Mouse (Mus musculus) kidney, postnatal 0 days (tissue): ENCODE measurements around the gene Cuedc2. TPM values are rescaled to one million over a fixed set of nuclear protein-coding genes. Genes with fewer than 3 reads are reported as not detected.

ENCODE experiments used
- ATAC-seq: fragments of 200-750 bp; cut with Nextera tagmentation; replicated peaks from 2 replicates; pipeline ENCODE4 v1.8.0; 2017; ENCODE audit warnings: low read depth, moderate number of reproducible peaks, moderate TSS enrichment, moderate library complexity; ENCODE audit not compliant: low FRiP score
- DNase-seq: peaks from one replicate; pipeline ENCODE4 v3.0.0-alpha.2; 2016; ENCODE audit warnings: low spot score
- H3K27ac ChIP-seq: fragments of 300-500 bp; sonication (generic); 2 replicates; pipeline ENCODE4 v1.5.1; 2014; ENCODE audit warnings: mild to moderate bottlenecking
- H3K27me3 ChIP-seq: fragments of 300-500 bp; sonication (generic); 2 replicates; pipeline ENCODE4 v1.6.1; 2014; ENCODE audit warnings: low read length, mixed read lengths; ENCODE audit not compliant: insufficient read depth
- H3K36me3 ChIP-seq: fragments of 300-500 bp; sonication (generic); 2 replicates; pipeline ENCODE4 v1.6.1; 2014; ENCODE audit warnings: low read length, mixed read lengths; ENCODE audit not compliant: insufficient read depth
- H3K4me1 ChIP-seq: fragments of 300-500 bp; sonication (generic); replicated peaks from 2 replicates; pipeline ENCODE4 v1.6.1; 2014; ENCODE audit warnings: antibody characterized with exemption, low read length, mixed read lengths; ENCODE audit not compliant: insufficient read depth
- H3K4me2 ChIP-seq: fragments of 300-500 bp; sonication (generic); 2 replicates; pipeline ENCODE4 v1.6.1; 2014; ENCODE audit warnings: mild to moderate bottlenecking, low read length, moderate library complexity, mixed read lengths
- H3K4me3 ChIP-seq: fragments of 300-500 bp; sonication (generic); replicated peaks from 2 replicates; pipeline ENCODE4 v1.5.1; 2014; ENCODE audit warnings: low read depth, low read length
- H3K9ac ChIP-seq: fragments of 300-500 bp; sonication (generic); 2 replicates; pipeline ENCODE4 v1.6.1; 2014; ENCODE audit warnings: low read depth, low read length
- H3K9me3 ChIP-seq: fragments of 300-500 bp; sonication (generic); replicated peaks from 2 replicates; pipeline ENCODE4 v1.6.1; 2016; ENCODE audit warnings: low read length, inconsistent platforms, mixed read lengths
- CTCF ChIP-seq: IDR thresholded peaks from 2 replicates; pipeline ENCODE4 v1.5.1; 2016; ENCODE audit warnings: antibody characterized with exemption, low read depth, mild to moderate bottlenecking, moderate library complexity
- WGBS: fragments of 180-500 bp; shearing (Covaris S2); extraction: QIAGEN DNeasy Blood & Tissue Kit; methylation state at CpG from one replicate; pipeline ENCODE4 v1.1.7; 2014; 5-methylcytosine and 5-hydroxymethylcytosine counted together
- polyA plus RNA-seq: library from polyadenylated mRNA; unstranded; fragments of >200 nt; fragmentation: Nextera tagmentation; extraction: Ambion mirVana; gene quantifications from 2 replicates; pipeline ENCODE4 v1.2.1, GENCODE M21; 2015

Cuedc2 gene
- polyA plus RNA-seq, 1 experiment from 2014 or later: 167 TPM

DNA sequence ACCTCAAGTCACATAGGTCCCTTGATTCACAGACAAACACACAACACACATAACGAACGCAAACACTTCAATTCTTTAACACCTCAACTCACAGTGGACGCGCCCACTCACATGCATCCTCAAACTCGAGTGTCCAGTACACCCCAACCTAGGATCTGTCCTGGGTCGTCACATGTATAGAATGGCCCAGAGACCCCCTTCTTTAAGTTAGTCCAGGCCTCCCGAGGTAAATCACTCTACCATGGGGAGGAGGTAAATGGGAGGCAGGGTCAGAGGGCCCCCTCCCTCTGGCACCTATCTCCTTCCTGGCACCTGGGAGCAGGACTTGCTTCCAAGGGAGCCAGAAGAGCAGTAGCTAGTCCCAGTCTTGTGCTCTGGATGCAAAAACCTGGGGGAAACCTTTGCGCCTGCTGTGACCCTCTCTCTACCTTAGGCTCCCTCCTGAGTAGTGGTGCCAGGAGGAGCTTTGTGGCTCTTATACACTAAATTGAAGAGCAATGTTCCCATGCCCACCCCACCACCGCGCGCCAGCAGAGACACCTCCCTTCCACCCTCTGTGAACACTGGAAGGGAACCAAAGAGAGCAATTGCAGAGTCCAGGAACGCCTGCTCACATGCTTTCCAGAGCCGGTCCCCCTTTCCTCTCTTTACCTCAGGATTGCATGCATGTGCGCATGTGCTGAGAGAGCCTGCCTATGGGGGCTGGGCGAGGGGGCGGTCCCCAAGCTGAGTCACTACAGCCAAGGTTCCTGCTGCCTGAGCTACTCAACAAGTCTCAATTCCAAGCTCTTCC lies 19.7 kb downstream of the Cuedc2 start:
- no peak for ATAC-seq
- H3K4me3 ChIP-seq: no peak overlapping the region

GRCm38 (mm10) chr19:46318031-46318471 lies 20.5 kb downstream of the Cuedc2 start:
- no peak for TF ChIP-seq CTCF
- Histone ChIP-seq H3K36me3 (no peaks in the 10 kb centered on the region), H3K4me3 (peak overlapping the region; percentile 41), H3K9ac (0 out of 2 replicates have a peak overlapping the region, but pooled peaks have one; percentile 31), H3K27me3 (peaks cover 66% of the 10 kb centered on the region), H3K4me1 (peaks cover 10% of the 10 kb centered on the region), H3K4me2 (peak overlapping the region; percentile 71), H3K9me3 (no peaks in the 10 kb centered on the region), H3K27ac (no peak overlapping the region)
- no peak for ATAC-seq
- DNase-seq: no peak
- whole genome bisulfite sequencing: under 1% methylated on average over 35 of the region's 42 CpGs

More for the DNA sequence above, 19.7 kb downstream of the Cuedc2 start:
- H3K36me3 ChIP-seq: no peaks in the 10 kb centered on the region
- 12% methylated on average over 16 of the region's 16 CpGs for WGBS
- H3K9me3 ChIP-seq: no peaks in the 10 kb centered on the region
- H3K9ac ChIP-seq: no peak overlapping the region
- peak; percentile 67 for DNase-seq
- 0 out of 2 replicates have a peak overlapping the region, but pooled peaks have one; percentile 14 for H3K4me2 ChIP-seq
- H3K27me3 ChIP-seq: peaks cover 66% of the 10 kb centered on the region
- TF ChIP-seq CTCF: no peak
- no peak overlapping the region for H3K27ac ChIP-seq
- H3K4me1 ChIP-seq: peaks cover 10% of the 10 kb centered on the region

GRCm38 (mm10) chr19:46317546-46317885 lies 21.0 kb downstream of the Cuedc2 start:
- Histone ChIP-seq H3K4me3 (peak overlapping the region; percentile 41), H3K27ac (no peak overlapping the region), H3K4me2 (peak overlapping the region; percentile 71), H3K36me3 (no peaks in the 10 kb centered on the region), H3K27me3 (peaks cover 61% of the 10 kb centered on the region), H3K9me3 (no peaks in the 10 kb centered on the region), H3K4me1 (peaks cover 10% of the 10 kb centered on the region), H3K9ac (0 out of 2 replicates have a peak overlapping the region, but pooled peaks have one; percentile 31)
- TF ChIP-seq CTCF: no peak
- ATAC-seq (no peak), DNase-seq (no peak)
- 0% methylated on average over 48 of the region's 48 CpGs for WGBS

DNA sequence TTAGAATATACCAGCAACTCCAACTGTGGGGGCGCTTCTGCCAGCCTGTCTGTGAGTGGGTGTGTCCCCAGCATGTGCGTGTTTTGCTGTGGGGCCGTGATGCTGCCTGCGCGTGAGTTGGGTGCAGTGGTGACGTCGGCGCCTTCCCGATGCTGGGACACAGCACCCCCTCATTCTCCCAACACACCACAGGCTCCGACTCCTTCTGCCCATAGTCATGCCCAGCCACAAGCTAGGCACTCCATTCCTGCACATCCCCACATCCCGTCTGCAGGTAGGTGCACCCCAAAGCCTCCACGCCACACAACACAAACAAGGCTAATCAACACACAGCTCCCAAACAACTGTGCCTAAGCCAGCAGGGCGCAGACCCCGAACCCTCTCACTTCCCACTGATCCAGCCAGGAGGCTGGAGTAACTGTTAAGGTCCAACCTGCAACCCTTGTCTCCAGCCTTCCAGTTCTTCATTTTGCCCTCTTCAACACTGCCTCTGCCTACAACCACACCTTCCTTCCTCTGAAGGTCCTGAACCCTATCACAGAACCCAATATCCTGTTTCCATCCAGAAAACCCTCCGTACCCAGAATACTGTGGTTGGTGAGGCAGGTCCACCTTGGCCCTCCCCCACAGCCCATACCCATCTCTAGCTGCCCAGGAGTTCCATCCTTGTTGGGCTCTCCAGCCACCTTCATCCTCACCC lies 21.5 kb downstream of the Cuedc2 start:
- Histone ChIP-seq H3K27ac (no peak overlapping the region), H3K4me1 (peaks cover 10% of the 10 kb centered on the region), H3K27me3 (peaks cover 61% of the 10 kb centered on the region), H3K9me3 (no peaks in the 10 kb centered on the region), H3K9ac (0 out of 2 replicates have a peak overlapping the region, but pooled peaks have one; percentile 31), H3K4me3 (peak overlapping the region; percentile 41), H3K4me2 (peak overlapping the region; percentile 71), H3K36me3 (no peaks in the 10 kb centered on the region)
- WGBS: 34% methylated on average over 15 of the region's 15 CpGs
- no peak for ATAC-seq
- TF ChIP-seq CTCF: no peak
- no peak for DNase-seq

DNA sequence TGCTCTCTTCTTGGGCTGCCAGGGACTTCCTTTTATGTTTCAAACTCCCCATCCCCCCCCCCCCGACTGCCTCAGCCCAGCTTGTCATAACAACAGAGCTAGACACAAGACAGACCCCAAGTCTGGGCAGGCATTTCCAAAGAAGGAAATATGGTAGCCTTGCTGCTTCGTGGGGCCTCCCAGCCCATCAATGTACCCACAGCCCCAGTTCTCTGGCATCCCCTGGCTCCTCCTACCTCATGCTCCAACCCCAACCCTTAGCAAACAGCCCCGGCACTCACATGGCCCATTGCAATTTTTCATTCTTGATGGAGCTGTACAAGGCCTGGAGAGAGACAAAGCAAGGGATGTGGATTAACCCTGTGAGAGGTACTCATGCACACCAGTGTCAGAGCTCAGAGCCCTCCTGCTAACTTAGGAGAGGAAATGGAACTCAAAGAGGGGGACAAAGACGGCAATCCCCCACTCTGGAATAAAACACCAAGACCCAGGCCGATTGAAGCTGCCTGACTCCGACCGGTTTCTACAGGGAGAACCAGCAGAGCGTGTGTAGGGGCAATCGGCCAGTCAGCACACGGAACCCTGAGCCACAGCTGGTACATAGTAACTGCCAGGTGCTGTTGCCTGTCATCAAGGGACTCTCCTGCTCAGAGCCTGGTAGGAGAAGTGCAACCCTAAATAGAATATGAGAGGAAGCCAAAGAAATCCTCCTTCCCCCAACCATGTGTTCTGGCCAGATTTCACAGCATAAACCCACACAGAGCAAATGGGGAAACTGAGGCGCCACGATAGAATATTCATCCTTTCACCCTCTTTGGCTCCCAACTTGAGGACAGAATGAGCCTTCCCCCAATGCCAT lies 22.5 kb downstream of the Cuedc2 start:
- no peak for DNase-seq
- Histone ChIP-seq H3K36me3 (peaks cover 9% of the 10 kb centered on the region), H3K27ac (no peak overlapping the region), H3K9ac (no peak overlapping the region), H3K27me3 (peaks cover 61% of the 10 kb centered on the region), H3K4me1 (peaks cover 10% of the 10 kb centered on the region), H3K4me3 (no peak overlapping the region), H3K9me3 (no peaks in the 10 kb centered on the region), H3K4me2 (no peak overlapping the region)
- WGBS: 43% methylated on average over 12 of the region's 12 CpGs
- no peak for ATAC-seq
- TF ChIP-seq CTCF: no peak
